Mouse (Mus musculus) erythroblast, embryonic 14.5 days (primary cell): ENCODE data around the gene Micall1.

ENCODE experiments used
- GATA1 ChIP-seq: IDR thresholded peaks from 2 replicates; pipeline ENCODE4 v1.6.1; 2012; ENCODE audit warnings: low read length, inconsistent platforms, mixed read lengths
- TAL1 ChIP-seq: IDR thresholded peaks from 3 replicates; pipeline ENCODE4 v1.6.1; 2012; ENCODE audit warnings: low read length, inconsistent platforms, mixed read lengths

- TF ChIP-seq GATA1: no peak
- no peak for TF ChIP-seq TAL1
Observed at GRCm38 (mm10) chr15:79162301-79162700, 53.6 kb downstream of the Micall1 start.
